Mouse (Mus musculus): ENCODE measurements around the gene Nr2e1.

GRCm38 (mm10) chr10:42587961-42588750 is 4.7 kb upstream of the Nr2e1 start:
- TF ChIP-seq ZNF384 (IDR thresholded peaks at IDR 0.05; ENCODE audit: low read depth, low read length) (no peak), CTCF (IDR thresholded peaks at IDR 0.05 in 2 of 3, conservative IDR thresholded peaks at IDR 0.05 in 1 of 3; ENCODE audit: control insufficient read depth in 1 of 3, insufficient read depth in 1 of 3, low read depth in 2 of 3, low read length in 3 of 3, poor library complexity in 1 of 3, severe bottlenecking in 1 of 3) (no peak), NELFE (IDR thresholded peaks at IDR 0.05; ENCODE audit: low read depth, low read length) (no peak), GATA1 (IDR thresholded peaks at IDR 0.05; ENCODE audit: low read depth, low read length) (no peak), POLR2A (IDR thresholded peaks at IDR 0.05; ENCODE audit: control insufficient read depth in 1 of 2, insufficient read depth in 1 of 2, low read depth in 1 of 2, low read length in 2 of 2, poor library complexity in 1 of 2) (no peak), USF1 (IDR thresholded peaks at IDR 0.05; ENCODE audit: low read depth, low read length) (no peak), HCFC1 (IDR thresholded peaks at IDR 0.05; ENCODE audit: low read depth, low read length) (no peak), EP300 (IDR thresholded peaks at IDR 0.05; ENCODE audit: low read depth in 1 of 2, low read length in 2 of 2) (no peak), USF2 (IDR thresholded peaks at IDR 0.05; ENCODE audit: borderline replicate concordance in 1 of 2, insufficient read depth in 1 of 2, low read depth in 1 of 2, low read length in 2 of 2) (no peak), RAD21 (IDR thresholded peaks at IDR 0.05; ENCODE audit: low read depth, low read length) (no peak), E2F4 (IDR thresholded peaks at IDR 0.05; ENCODE audit: borderline replicate concordance, low read depth, low read length) (no peak), RCOR1 (IDR thresholded peaks at IDR 0.05; ENCODE audit: low read depth, low read length) (no peak), POLR2AphosphoS5 (IDR thresholded peaks at IDR 0.05; ENCODE audit: borderline replicate concordance, low read depth, low read length) (no peak), MAX (IDR thresholded peaks at IDR 0.05; ENCODE audit: low read length) (no peak)
